Mouse (Mus musculus) forebrain, embryonic 13.5 days (tissue): Measurements from ENCODE around the gene Klhl25. TPM values are rescaled to one million over a fixed set of nuclear protein-coding genes. Genes with fewer than 3 reads are reported as not detected.
"Not testable (repeated sequence)": the region's sequence is repeated elsewhere in the genome, so short reads cannot be mapped to it uniquely, and the experiment has no call there.

Experiments
- ATAC-seq: fragments of 200-750 bp; cut with Nextera tagmentation; 2 replicates; pipeline ENCODE4 v1.8.0; 2017
- H3K27ac ChIP-seq: fragments of 300-500 bp; sonication (generic); 2 replicates; pipeline ENCODE4 v1.5.1; 2015; ENCODE audit warnings: inconsistent platforms, mild to moderate bottlenecking, moderate library complexity
- H3K27me3 ChIP-seq: fragments of 300-500 bp; sonication (generic); 2 replicates; pipeline ENCODE4 v1.6.1; 2015; ENCODE audit warnings: mild to moderate bottlenecking, inconsistent platforms
- H3K36me3 ChIP-seq: fragments of 300-500 bp; sonication (generic); 2 replicates; pipeline ENCODE4 v1.6.1; 2015; ENCODE audit warnings: mild to moderate bottlenecking, inconsistent platforms; ENCODE audit not compliant: poor library complexity, severe bottlenecking
- H3K4me1 ChIP-seq: fragments of 300-500 bp; sonication (generic); 2 replicates; pipeline ENCODE4 v1.6.1; 2015; ENCODE audit warnings: inconsistent platforms
- H3K4me2 ChIP-seq: fragments of 300-500 bp; sonication (generic); 2 replicates; pipeline ENCODE4 v1.6.1; 2015; ENCODE audit warnings: inconsistent platforms, mild to moderate bottlenecking, moderate library complexity
- H3K4me3 ChIP-seq: fragments of 300-500 bp; sonication (generic); 2 replicates; pipeline ENCODE4 v1.5.1; 2015; ENCODE audit warnings: mild to moderate bottlenecking, inconsistent platforms
- H3K9ac ChIP-seq: fragments of 300-500 bp; sonication (generic); 2 replicates; pipeline ENCODE4 v1.6.1; 2015; ENCODE audit warnings: mild to moderate bottlenecking, inconsistent platforms
- H3K9me3 ChIP-seq: fragments of 300-500 bp; sonication (generic); replicated peaks from 2 replicates; pipeline ENCODE4 v1.6.1; 2016; ENCODE audit warnings: inconsistent platforms
- whole genome bisulfite sequencing: fragments of 180-500 bp; shearing (Covaris S2); methylation state at CpG from one replicate; pipeline ENCODE4 v1.1.7; 2015; 5-methylcytosine and 5-hydroxymethylcytosine counted together
- polyA plus RNA-seq: library from polyadenylated mRNA; unstranded; fragments of >200 nt; fragmentation: Nextera tagmentation; extraction: Ambion mirVana; gene quantifications from 2 replicates; pipeline ENCODE4 v1.2.1, GENCODE M21; 2015

Klhl25 gene
- polyA plus RNA-seq, 1 experiment from 2014 or later, result 31.5 TPM

DNA sequence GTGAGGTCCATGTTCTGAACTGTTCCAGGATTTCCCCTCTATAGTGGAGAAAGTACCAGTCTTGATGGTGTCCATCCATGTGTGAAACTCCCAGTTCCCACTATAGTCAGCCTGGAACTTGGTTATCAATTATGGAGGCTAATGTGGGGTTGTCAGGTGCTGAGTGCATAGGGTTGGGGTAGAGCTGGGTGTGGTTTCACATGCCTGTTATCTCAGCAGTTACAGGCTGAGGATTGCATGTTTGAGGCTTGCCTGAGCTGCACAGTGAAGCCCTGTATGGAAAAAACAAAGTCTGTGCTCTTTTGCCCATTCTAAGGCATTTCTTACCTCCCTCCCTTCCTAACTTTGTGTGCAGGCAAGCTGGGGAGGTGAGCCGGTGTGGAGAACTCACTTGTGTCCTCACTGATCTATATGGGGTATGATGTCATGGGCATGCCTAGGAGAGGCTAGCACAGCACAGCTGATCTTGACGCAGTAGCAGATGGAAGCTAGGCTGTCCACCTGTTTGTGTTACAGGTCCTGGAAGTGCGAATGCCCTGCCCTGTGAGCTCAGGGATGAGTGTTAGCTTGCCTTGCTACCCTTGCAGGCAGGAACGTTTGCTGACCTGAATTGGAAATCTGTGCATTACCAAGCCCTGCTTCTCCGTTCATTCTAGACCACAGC is 15.3 kb downstream of the Klhl25 start:
- 0 out of 2 replicates have a peak, but pooled peaks cover 11% of the 10 kb centered on the region for H3K4me1 ChIP-seq
- H3K27me3 ChIP-seq, ATAC-seq, H3K9me3 ChIP-seq, H3K27ac ChIP-seq, H3K4me2 ChIP-seq, H3K4me3 ChIP-seq, H3K9ac ChIP-seq: not testable (repeated sequence)
- 93% methylated on average over 5 of the region's 5 CpGs for WGBS
- peaks cover 64% of the 10 kb centered on the region for H3K36me3 ChIP-seq

GRCm38 (mm10) chr7:75865026-75865425 is 16.9 kb downstream of the Klhl25 start:
- 96% methylated on average over 6 of the region's 6 CpGs for WGBS
- H3K36me3 ChIP-seq, result peaks cover 73% of the 10 kb centered on the region

GRCm38 (mm10) chr7:75866557-75866956 is 18.4 kb downstream of the Klhl25 start:
- Histone ChIP-seq H3K36me3 (peaks cover 86% of the 10 kb centered on the region), H3K4me1 (no peaks in the 10 kb centered on the region), H3K27me3 (no peaks in the 10 kb centered on the region), H3K9me3 (no peaks in the 10 kb centered on the region), H3K4me2 (no peak overlapping the region), H3K9ac (no peak overlapping the region), H3K27ac (no peak overlapping the region), H3K4me3 (no peak overlapping the region)
- ATAC-seq, result no peak
- WGBS, result 96% methylated on average over 13 of the region's 13 CpGs

More at GRCm38 (mm10) chr7:75865026-75865425, 16.9 kb downstream of the Klhl25 start:
- Histone ChIP-seq H3K9ac (no peak overlapping the region), H3K27ac (no peak overlapping the region), H3K4me3 (no peak overlapping the region), H3K9me3 (no peaks in the 10 kb centered on the region), H3K27me3 (no peaks in the 10 kb centered on the region), H3K4me2 (no peak overlapping the region), H3K4me1 (0 out of 2 replicates have a peak, but pooled peaks cover 6% of the 10 kb centered on the region)
- ATAC-seq, result no peak

- no peak overlapping the region for H3K4me3 ChIP-seq
- H3K27ac ChIP-seq, result no peak overlapping the region
- 73% methylated on average over 2 of the region's 2 CpGs for WGBS
- peaks cover 95% of the 10 kb centered on the region for H3K36me3 ChIP-seq
- no peak overlapping the region for H3K9ac ChIP-seq
- H3K27me3 ChIP-seq, result no peaks in the 10 kb centered on the region
- H3K9me3 ChIP-seq, result no peaks in the 10 kb centered on the region
- no peak overlapping the region for H3K4me2 ChIP-seq
- ATAC-seq, result no peak
- no peaks in the 10 kb centered on the region for H3K4me1 ChIP-seq
These were observed 20.6 kb downstream of the Klhl25 start for GRCm38 (mm10) chr7:75868687-75869086.

DNA sequence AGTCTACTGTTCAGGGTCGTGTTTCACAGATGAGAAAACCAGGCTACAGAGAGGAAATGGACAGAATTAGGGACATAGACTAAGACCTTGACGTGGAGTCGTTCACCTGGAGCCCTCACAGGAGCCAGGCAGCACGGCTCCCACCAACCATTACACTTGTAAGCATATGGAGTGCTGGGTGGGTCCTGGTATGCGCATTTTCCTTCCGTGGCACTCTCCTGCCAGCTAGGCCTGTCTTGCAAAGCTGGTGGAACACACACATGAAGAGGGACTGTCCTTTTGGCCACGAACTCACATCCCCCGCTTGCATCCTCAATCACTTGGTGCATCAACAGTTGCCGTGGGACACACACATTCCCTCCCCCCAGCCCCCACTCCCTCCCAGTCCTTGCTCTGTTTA is 22.4 kb downstream of the Klhl25 start:
- ATAC-seq, result no peak
- 79% methylated on average over 9 of the region's 9 CpGs for WGBS
- no peaks in the 10 kb centered on the region for H3K27me3 ChIP-seq
- no peak overlapping the region for H3K4me2 ChIP-seq
- H3K4me3 ChIP-seq, result no peak overlapping the region
- no peaks in the 10 kb centered on the region for H3K4me1 ChIP-seq
- peaks cover 95% of the 10 kb centered on the region for H3K36me3 ChIP-seq
- H3K27ac ChIP-seq, result no peak overlapping the region
- H3K9me3 ChIP-seq, result no peaks in the 10 kb centered on the region
- no peak overlapping the region for H3K9ac ChIP-seq

GRCm38 (mm10) chr7:75872255-75872654 is 24.1 kb downstream of the Klhl25 start:
- 85% methylated on average over 5 of the region's 5 CpGs for WGBS
- Histone ChIP-seq H3K4me2 (no peak overlapping the region), H3K27ac (no peak overlapping the region), H3K9me3 (no peaks in the 10 kb centered on the region), H3K9ac (no peak overlapping the region), H3K36me3 (peaks cover 78% of the 10 kb centered on the region), H3K27me3 (no peaks in the 10 kb centered on the region), H3K4me1 (no peaks in the 10 kb centered on the region), H3K4me3 (no peak overlapping the region)
- no peak for ATAC-seq

DNA sequence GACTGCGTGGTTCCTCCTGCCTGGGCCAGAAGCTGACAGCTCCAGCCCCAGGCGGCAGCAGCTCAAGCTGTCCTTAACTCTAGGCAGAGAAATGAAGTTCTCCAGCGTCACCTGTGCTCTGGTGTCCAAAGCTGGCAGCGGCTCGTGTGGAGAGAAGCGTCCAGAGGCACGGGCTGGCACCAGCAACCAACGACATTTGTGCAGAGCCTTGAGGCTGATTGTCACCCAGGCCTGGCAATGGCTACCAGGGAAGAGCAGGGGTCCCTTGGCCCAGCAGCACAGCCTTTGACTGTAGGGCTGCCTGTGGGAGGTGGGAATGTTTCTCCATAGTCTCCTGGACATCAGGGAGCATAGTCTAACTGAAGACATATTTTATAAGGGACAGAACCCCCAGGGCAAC is 24.6 kb downstream of the Klhl25 start:
- Histone ChIP-seq H3K27me3 (no peaks in the 10 kb centered on the region), H3K4me3 (no peak overlapping the region), H3K27ac (no peak overlapping the region), H3K36me3 (peaks cover 74% of the 10 kb centered on the region), H3K9me3 (no peaks in the 10 kb centered on the region), H3K4me1 (no peaks in the 10 kb centered on the region), H3K9ac (no peak overlapping the region), H3K4me2 (no peak overlapping the region)
- WGBS, result 93% methylated on average over 8 of the region's 8 CpGs
- no peak for ATAC-seq

DNA sequence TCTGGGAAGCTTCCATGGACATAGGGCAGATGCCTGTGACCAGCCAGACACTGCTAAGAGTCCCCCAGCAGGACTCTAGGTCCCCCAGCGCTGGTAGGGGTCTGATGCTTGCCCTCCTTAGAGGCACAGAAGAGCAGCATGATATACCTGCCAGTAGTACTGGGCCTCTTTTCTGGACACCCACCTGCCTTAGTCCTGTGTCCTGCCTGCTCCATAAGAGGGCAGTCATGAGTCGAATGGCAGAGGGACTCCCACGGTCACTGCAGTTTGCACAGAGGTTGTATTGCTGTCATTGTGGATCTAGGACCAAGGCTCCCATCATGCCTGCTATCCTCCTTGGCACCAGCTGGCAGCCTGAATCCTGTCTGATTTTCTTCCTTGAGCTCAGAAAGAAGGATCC is 25.1 kb downstream of the Klhl25 start:
- H3K4me3 ChIP-seq, result no peak overlapping the region
- no peaks in the 10 kb centered on the region for H3K9me3 ChIP-seq
- peaks cover 70% of the 10 kb centered on the region for H3K36me3 ChIP-seq
- no peak for ATAC-seq
- no peaks in the 10 kb centered on the region for H3K27me3 ChIP-seq
- H3K4me2 ChIP-seq, result no peak overlapping the region
- no peaks in the 10 kb centered on the region for H3K4me1 ChIP-seq
- H3K9ac ChIP-seq, result no peak overlapping the region
- H3K27ac ChIP-seq, result no peak overlapping the region
- 76% methylated on average over 3 of the region's 3 CpGs for WGBS

DNA sequence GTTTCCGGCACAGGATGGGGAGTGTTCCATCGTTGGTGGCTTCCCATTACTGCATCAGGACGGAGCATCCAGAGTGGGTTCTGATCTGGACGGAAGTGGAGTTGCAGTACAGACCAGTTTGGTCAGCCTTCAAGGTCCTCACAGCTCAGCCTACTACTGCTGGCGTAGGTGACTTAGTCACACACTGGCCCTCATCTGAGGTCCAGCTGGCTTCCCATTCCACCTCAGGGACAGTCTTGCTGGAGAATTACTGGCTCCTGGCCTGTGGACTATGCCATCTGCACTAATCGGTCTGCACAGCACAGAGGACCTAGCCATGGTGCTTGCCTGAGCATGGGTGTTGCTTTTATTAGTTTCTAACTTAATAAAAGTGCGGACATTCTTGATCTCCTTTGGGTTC is 25.6 kb downstream of the Klhl25 start:
- Histone ChIP-seq H3K27me3 (no peaks in the 10 kb centered on the region), H3K9ac (no peak overlapping the region), H3K9me3 (no peaks in the 10 kb centered on the region), H3K4me2 (no peak overlapping the region), H3K4me3 (no peak overlapping the region), H3K4me1 (no peaks in the 10 kb centered on the region), H3K27ac (no peak overlapping the region), H3K36me3 (peaks cover 65% of the 10 kb centered on the region)
- WGBS, result 97% methylated on average over 7 of the region's 7 CpGs
- ATAC-seq, result no peak

DNA sequence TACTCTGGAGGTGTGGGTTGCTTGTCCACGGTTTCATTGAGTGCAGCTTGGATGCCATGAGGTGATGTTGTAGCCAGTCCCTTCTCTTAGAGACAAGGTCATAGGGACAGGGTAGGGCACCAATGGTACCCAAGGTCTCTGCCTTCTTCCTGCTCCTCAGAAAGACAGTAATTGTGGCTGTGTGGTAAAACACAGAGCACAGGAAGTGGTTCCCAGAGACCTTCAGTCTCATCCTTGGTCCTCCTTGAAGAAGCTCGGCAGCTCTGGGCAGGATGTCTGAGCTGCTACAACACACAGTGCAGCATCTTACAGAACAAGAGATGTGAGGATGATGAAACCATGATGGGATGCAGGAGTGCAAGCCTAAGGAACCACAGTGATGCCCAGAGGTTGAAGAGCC is 31.3 kb downstream of the Klhl25 start:
- not testable (repeated sequence) for H3K9me3 ChIP-seq, ATAC-seq, H3K4me1 ChIP-seq, H3K27ac ChIP-seq, H3K9ac ChIP-seq, H3K4me3 ChIP-seq, H3K4me2 ChIP-seq, H3K27me3 ChIP-seq
- peaks cover 12% of the 10 kb centered on the region for H3K36me3 ChIP-seq
- 88% methylated on average over 2 of the region's 2 CpGs for WGBS

DNA sequence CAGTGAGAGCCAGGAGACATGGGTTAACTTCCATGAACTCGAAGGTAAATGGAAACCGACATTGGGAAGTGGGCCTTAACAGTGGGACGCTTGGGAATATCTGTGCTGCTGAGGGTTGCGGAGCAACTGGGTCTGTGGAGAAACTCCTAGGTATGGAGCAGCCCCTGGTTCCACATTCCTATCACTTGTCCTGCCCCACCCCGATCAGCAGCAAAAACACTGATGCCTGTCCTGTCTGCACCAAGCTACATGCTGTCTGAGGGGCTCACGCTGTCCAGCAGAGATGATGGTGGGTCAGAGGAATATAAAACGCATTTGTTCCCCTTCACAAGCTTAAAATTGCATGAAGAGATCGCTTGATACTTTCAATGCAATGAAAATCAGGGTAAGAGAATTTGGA is 32.1 kb downstream of the Klhl25 start:
- Histone ChIP-seq H3K36me3 (peaks cover 4% of the 10 kb centered on the region), H3K27me3 (no peaks in the 10 kb centered on the region), H3K4me2 (peak overlapping the region; percentile 31), H3K9me3 (no peaks in the 10 kb centered on the region), H3K4me3 (no peak overlapping the region), H3K27ac (peak overlapping the region; percentile 44; the same call in 1 of the 2 replicates), H3K9ac (no peak overlapping the region), H3K4me1 (peaks cover 6% of the 10 kb centered on the region; the same call in 1 of the 2 replicates)
- ATAC-seq, result peak; percentile 36
- WGBS, result 71% methylated on average over 8 of the region's 8 CpGs

DNA sequence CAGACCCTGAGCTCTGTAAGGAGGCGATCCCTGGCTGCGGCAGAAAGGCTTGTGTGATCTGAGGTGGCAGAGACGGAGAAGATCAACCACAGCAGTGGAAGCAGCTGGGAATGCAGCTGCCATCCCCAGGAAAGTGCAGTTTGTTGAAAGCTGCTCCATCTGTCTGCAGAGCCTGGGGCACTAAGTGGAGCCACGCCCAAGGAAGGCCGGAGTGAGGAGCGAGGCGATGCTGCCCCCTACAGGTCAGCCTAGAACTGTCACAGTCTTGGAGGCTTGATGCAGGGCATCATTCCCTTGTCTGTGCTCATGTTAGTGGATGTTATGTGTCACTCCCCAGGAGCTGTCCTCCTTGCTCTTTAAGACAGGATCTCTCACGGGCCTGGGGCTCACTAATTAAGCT is 32.5 kb downstream of the Klhl25 start:
- no peaks in the 10 kb centered on the region for H3K36me3 ChIP-seq
- peak; percentile 93 for ATAC-seq
- WGBS, result 6% methylated on average over 8 of the region's 8 CpGs
- no peaks in the 10 kb centered on the region for H3K27me3 ChIP-seq
- peaks cover 6% of the 10 kb centered on the region; the same call in 1 of the 2 replicates for H3K4me1 ChIP-seq
- no peak overlapping the region for H3K4me3 ChIP-seq
- peak overlapping the region; percentile 44; the same call in 1 of the 2 replicates for H3K27ac ChIP-seq
- H3K9ac ChIP-seq, result no peak overlapping the region
- H3K4me2 ChIP-seq, result peak overlapping the region; percentile 31
- H3K9me3 ChIP-seq, result no peaks in the 10 kb centered on the region

DNA sequence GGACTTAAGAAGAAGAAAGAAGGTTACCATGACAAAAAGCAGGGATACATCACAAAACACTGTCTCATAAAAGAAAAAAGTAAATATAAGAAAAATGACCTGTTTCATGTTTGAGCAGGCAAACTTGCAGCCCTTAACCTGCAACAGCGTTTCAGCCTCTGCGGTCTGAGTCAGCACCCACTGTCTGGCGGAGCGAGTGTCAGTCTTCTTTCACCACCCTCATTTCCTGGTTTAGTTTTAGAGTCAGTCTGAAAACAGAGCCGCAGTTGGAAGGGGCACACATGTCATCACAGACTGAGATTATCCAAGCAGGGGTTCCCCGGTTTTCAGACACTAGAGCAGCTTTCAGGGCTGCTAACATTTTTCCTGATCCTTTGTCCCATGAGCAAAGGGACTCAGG is 33.3 kb downstream of the Klhl25 start:
- ATAC-seq, result no peak
- H3K9me3 ChIP-seq, result no peaks in the 10 kb centered on the region
- no peak overlapping the region for H3K9ac ChIP-seq
- no peak overlapping the region for H3K27ac ChIP-seq
- 74% methylated on average over 6 of the region's 6 CpGs for WGBS
- no peak overlapping the region for H3K4me3 ChIP-seq
- no peak overlapping the region for H3K4me2 ChIP-seq
- no peaks in the 10 kb centered on the region for H3K27me3 ChIP-seq
- no peaks in the 10 kb centered on the region for H3K36me3 ChIP-seq
- H3K4me1 ChIP-seq, result peaks cover 6% of the 10 kb centered on the region; the same call in 1 of the 2 replicates
